Mouse (Mus musculus) bone marrow macrophage, adult 2 months (primary cell): ENCODE results near the gene Fan1. TPM values are rescaled to one million over a fixed set of nuclear protein-coding genes. Genes with fewer than 3 reads are reported as not detected.

ENCODE experiments used
- H3K27ac ChIP-seq: 2 replicates; pipeline ENCODE4 v1.5.1; 2012; ENCODE audit warnings: low read depth, low read length; ENCODE audit not compliant: insufficient read depth
- H3K4me1 ChIP-seq: 2 replicates; pipeline ENCODE4 v1.6.1; 2012; ENCODE audit warnings: low read length; ENCODE audit not compliant: control insufficient read depth, insufficient read depth
- H3K4me3 ChIP-seq: 2 replicates; pipeline ENCODE4 v1.5.1; 2012; ENCODE audit warnings: mild to moderate bottlenecking, low read length, moderate library complexity; ENCODE audit not compliant: insufficient read depth
- CTCF ChIP-seq: IDR thresholded peaks from 2 replicates; pipeline ENCODE4 v1.5.1; 2012; ENCODE audit warnings: low read depth, mild to moderate bottlenecking, low read length, moderate library complexity
- POLR2A ChIP-seq: IDR thresholded peaks from 2 replicates; pipeline ENCODE4 v1.6.1; 2012; ENCODE audit warnings: mild to moderate bottlenecking, low read depth, low read length, borderline replicate concordance
- polyA plus RNA-seq: library from polyadenylated mRNA; stranded (reverse); fragments of >200 nt; gene quantifications from 2 replicates; pipeline ENCODE4 v1.2.4, GENCODE M21; 2012; ENCODE audit not compliant: missing spikeins, insufficient read depth, insufficient read length

Gene Fan1
- polyA plus RNA-seq, 1 experiment, result 3.7 TPM

DNA sequence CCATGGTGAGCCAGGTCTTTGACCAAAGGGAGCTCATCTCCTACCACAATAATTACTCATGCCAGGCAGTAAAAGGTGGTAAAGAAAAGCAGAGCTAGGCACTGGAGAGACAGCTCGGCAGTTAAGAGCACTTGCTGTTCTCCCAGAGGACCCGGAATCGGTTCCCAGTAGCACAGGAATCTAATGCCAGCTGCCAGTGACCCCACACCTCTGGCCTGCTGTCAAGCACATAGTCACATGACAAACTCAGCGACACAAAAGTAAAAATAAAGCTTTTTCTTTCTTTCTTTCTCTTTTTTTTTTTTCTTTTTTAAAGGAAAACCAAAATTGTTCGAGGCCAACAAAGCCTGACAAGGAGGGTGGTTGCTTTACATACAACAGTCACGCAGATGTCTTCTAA, 4.1 kb downstream of the Fan1 start:
- TF ChIP-seq POLR2A (no peak), CTCF (no peak)
- H3K4me3 ChIP-seq, result no peak overlapping the region
- H3K4me1 ChIP-seq, result peaks cover 6% of the 10 kb centered on the region
- no peak overlapping the region for H3K27ac ChIP-seq

GRCm38 (mm10) chr7:64365863-64366262, 8.0 kb downstream of the Fan1 start:
- H3K4me1 ChIP-seq, result peaks cover 2% of the 10 kb centered on the region; the same call in 1 of the 2 replicates
- no peak for TF ChIP-seq POLR2A
- TF ChIP-seq CTCF, result no peak
- no peak overlapping the region for H3K27ac ChIP-seq
- H3K4me3 ChIP-seq, result no peak overlapping the region

DNA sequence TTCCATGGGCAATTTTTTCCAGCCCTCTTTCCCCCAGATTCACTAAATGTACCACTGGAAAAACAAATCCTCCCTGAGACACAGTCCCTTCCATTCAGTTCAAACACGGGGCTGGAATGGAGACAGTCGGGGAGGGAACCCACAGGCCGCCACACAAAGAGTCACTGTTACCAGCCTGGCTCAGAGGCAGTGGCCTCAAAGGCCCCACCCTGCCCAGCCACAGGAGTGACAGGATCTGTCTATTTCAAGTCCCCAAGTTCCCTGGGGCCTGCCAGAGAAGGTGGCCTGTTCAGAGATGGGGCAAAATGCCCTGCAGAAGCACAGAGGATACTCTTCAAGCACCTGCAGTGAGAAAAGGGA, 13.3 kb downstream of the Fan1 start:
- Histone ChIP-seq H3K4me1 (peaks cover 31% of the 10 kb centered on the region), H3K4me3 (no peak overlapping the region), H3K27ac (peak overlapping the region; percentile 7; the same call in 1 of the 2 replicates)
- TF ChIP-seq CTCF, result no peak
- no peak for TF ChIP-seq POLR2A

GRCm38 (mm10) chr7:64359943-64360585, 13.8 kb downstream of the Fan1 start:
- peaks cover 31% of the 10 kb centered on the region for H3K4me1 ChIP-seq
- H3K27ac ChIP-seq, result peak overlapping the region; percentile 7; the same call in 1 of the 2 replicates
- no peak overlapping the region for H3K4me3 ChIP-seq
- TF ChIP-seq CTCF (no peak), POLR2A (no peak)

DNA sequence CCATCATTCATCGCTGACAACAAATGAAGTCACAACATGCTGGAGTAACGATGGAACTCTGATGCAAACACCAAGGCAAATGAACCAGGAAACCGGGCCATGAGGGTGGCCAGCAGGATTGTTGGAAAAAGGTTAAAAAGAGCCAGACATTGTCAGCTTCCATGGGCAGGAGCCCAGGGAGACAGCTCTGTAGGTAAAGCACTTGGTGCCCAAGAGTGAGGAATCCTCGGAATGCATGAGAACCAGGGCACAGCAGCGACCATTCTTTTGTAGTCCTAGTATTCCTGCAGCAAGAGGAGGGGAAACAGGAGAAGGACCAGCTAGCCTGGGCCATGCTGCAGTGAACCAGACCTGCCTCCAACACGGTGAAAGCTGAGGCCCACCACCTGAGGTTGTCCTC, 15.2 kb downstream of the Fan1 start:
- Histone ChIP-seq H3K27ac (no peak overlapping the region), H3K4me1 (peaks cover 31% of the 10 kb centered on the region), H3K4me3 (no peak overlapping the region)
- TF ChIP-seq POLR2A, result no peak
- TF ChIP-seq CTCF, result no peak

GRCm38 (mm10) chr7:64357405-64357804, 16.5 kb downstream of the Fan1 start:
- Histone ChIP-seq H3K27ac (no peak overlapping the region), H3K4me3 (no peak overlapping the region), H3K4me1 (peaks cover 31% of the 10 kb centered on the region)
- TF ChIP-seq CTCF (no peak), POLR2A (no peak)

DNA sequence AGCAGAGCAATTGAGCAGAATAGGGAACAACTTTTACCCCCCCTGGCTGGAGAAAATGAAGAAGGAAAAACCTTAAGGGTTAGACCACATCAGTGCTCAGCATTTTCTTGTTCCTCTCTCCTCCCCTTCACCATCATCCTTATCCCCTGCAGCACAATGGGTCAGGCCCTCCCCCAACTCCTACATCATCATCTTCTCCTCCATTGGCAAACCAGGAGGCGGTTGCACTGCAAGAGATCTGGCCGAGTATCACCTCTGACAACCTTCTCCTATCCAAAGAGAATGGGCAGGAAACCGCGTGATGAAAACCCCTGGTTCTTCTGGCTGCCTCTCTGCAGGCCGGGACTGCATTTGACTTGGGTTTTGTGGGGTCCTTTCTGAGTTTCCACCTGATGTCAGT, 17.2 kb downstream of the Fan1 start:
- H3K4me1 ChIP-seq, result peaks cover 31% of the 10 kb centered on the region
- TF ChIP-seq CTCF, result 0 out of 2 replicates have a peak, but pooled peaks have one; percentile 9
- no peak for TF ChIP-seq POLR2A
- H3K4me3 ChIP-seq, result no peak overlapping the region
- H3K27ac ChIP-seq, result no peak overlapping the region

GRCm38 (mm10) chr7:64354206-64354605, 19.7 kb downstream of the Fan1 start:
- no peak overlapping the region for H3K4me3 ChIP-seq
- H3K27ac ChIP-seq, result no peak overlapping the region
- peaks cover 21% of the 10 kb centered on the region for H3K4me1 ChIP-seq
- no peak for TF ChIP-seq CTCF
- no peak for TF ChIP-seq POLR2A

- TF ChIP-seq CTCF (no peak), POLR2A (no peak)
- Histone ChIP-seq H3K4me3 (no peak overlapping the region), H3K27ac (no peak overlapping the region)
Observed at GRCm38 (mm10) chr7:64351087-64351486, 22.8 kb downstream of the Fan1 start.

DNA sequence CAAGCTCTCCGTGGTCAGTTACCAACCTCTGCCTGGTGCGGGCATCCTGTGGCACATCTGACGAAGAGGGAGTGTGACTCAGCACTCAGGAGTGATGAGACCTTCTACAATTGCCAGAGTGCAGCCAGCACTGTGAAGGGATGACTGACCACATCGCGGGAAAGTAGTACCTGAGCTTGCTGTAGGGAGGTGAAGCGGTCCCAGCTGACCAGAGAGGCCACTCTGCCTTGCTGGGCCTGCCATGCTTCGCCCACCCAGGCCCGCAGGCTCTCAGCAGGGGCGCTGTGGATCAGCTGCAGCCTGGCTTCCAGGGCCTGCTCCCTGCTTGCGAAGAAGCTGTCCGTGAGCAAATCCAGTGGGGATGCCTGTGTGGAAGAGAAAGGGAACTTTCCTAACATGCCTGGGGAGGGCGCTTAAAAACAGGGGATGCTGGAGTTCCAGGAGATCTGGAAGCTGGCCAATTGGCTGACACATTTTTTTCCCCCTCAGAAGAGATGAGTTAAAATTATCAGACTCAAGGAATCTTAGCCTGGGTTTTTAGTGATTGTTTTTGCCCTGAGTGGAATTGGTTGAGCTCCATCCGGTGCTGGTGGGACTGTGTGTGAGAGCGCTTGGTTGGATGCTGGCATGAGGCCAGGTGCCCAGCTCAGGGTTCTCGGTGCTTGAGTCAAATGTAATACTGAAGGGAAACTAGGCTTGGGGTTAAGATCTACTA, 24.6 kb downstream of the Fan1 start:
- Histone ChIP-seq H3K4me3 (no peak overlapping the region), H3K27ac (no peak overlapping the region), H3K4me1 (0 out of 2 replicates have a peak, but pooled peaks cover 2% of the 10 kb centered on the region)
- TF ChIP-seq POLR2A (no peak), CTCF (no peak)

More at GRCm38 (mm10) chr7:64351087-64351486, 22.8 kb downstream of the Fan1 start:
- peaks cover 4% of the 10 kb centered on the region; the same call in 1 of the 2 replicates for H3K4me1 ChIP-seq
